9 mouse cellular contexts compared by ENCODE assay signal in the genomic region with DNA sequence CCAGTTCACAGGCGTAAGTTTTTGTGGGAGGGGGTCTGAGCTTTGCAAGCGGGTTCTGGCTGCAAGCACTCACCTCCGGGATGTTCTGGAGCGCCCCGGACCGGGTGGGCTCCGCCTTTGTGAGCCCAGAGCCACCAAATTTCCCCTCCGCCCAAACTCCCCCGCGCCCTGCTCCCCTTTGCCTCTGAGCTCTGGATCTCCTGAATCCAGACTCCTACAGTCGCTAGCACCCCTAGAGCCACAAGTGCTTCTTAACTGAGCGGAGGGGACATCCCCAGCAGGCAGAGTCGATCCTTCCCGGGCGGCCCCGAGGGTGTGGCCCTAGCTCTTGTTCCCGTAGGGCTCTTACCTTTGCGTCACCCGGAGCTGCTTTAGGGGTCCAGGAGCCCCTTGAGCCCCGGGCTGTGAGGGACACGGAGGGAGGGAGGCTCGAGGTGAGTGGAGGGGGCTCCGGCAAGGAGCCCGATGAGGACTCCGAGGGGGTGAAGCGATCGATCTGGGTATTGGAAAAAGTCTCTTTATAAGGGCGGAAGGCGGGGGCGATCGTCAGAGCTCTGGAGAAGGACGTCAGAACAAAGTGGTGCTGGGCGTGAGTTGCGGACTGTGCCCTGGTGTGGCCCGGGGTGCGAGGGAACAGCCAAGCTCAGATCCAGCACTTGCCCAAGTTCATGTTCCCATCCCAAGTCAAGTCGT. TPM values are rescaled to one million over a fixed set of nuclear protein-coding genes. Genes with fewer than 3 reads are reported as not detected.
DNase-seq lines count a peak whose midpoint lies in the region; ATAC-seq and TF ChIP-seq lines count a peak whose summit lies in the region.
"Had no signal": no experiment of that assay in that cellular context is flagged by ENCODE, and none has a peak within 500 bp of the region (broad histone marks: within the 10 kb centered on the region; RNA-seq: fewer than 3 reads in every experiment).

No protein-coding gene starts in this region.

- H3K27ac ChIP-seq in lung, embryonic 14.5 days (ENCODE audit: low read depth) = no peak overlapping the region
- peak overlapping the region; percentile 80 for H3K27ac ChIP-seq in hindbrain, embryonic 10.5 days
- no peak overlapping the region for H3K27ac ChIP-seq in midbrain, embryonic 14.5 days (replicated peaks; ENCODE audit: low read depth, low read length)

- no peaks in the 10 kb centered on the region for H3K4me1 ChIP-seq in lung, embryonic 14.5 days (ENCODE audit: insufficient read depth)
- H3K4me1 ChIP-seq in hindbrain, embryonic 10.5 days (replicated peaks) = peaks cover 6% of the 10 kb centered on the region; the same call in 1 of the 2 replicates
- H3K4me1 ChIP-seq in midbrain, embryonic 14.5 days (ENCODE audit: control insufficient read depth, insufficient read depth, low read length) = peaks cover 4% of the 10 kb centered on the region; the same call in 1 of the 2 replicates

- no peak for TF ChIP-seq CTCF in lung, embryonic 14.5 days (IDR thresholded peaks at IDR 0.05; ENCODE audit: low read depth)

- no peaks in the 10 kb centered on the region for H3K36me3 ChIP-seq in lung, embryonic 14.5 days (ENCODE audit: insufficient read depth)
- H3K36me3 ChIP-seq in hindbrain, embryonic 10.5 days = no peaks in the 10 kb centered on the region
- no peaks in the 10 kb centered on the region for H3K36me3 ChIP-seq in midbrain, embryonic 14.5 days (ENCODE audit: control insufficient read depth, insufficient read depth, low read length)

- H3K4me3 ChIP-seq in lung, embryonic 14.5 days (ENCODE audit: low read depth, low read length) = peak overlapping the region; percentile 36
- H3K4me3 ChIP-seq in hindbrain, embryonic 10.5 days = peak overlapping the region; percentile 64
- peak overlapping the region; percentile 41 for H3K4me3 ChIP-seq in midbrain, embryonic 14.5 days (replicated peaks; ENCODE audit: low read depth, low read length)
- H3K4me3 ChIP-seq: myocyte had no signal

- ATAC-seq in lung, embryonic 14.5 days (ENCODE audit: insufficient read depth) = peak; percentile 49; the same call in 1 of the 2 replicates
- peak; percentile 55 for ATAC-seq in midbrain, embryonic 14.5 days (ENCODE audit: low FRiP score, low TSS enrichment)

- H3K4me2 ChIP-seq in lung, embryonic 14.5 days = peak overlapping the region; percentile 74
- peak overlapping the region; percentile 67 for H3K4me2 ChIP-seq in midbrain, embryonic 14.5 days (ENCODE audit: low read length)

- H3K9me3 ChIP-seq in lung, embryonic 14.5 days (ENCODE audit: low read depth, low read length) = no peaks in the 10 kb centered on the region
- H3K9me3 ChIP-seq in hindbrain, embryonic 10.5 days = no peaks in the 10 kb centered on the region
- no peaks in the 10 kb centered on the region for H3K9me3 ChIP-seq in midbrain, embryonic 14.5 days (ENCODE audit: control insufficient read depth, low read length)

- no peaks in the 10 kb centered on the region for H3K27me3 ChIP-seq in lung, embryonic 14.5 days (ENCODE audit: insufficient read depth, low read length)
- peaks cover 19% of the 10 kb centered on the region for H3K27me3 ChIP-seq in hindbrain, embryonic 10.5 days (ENCODE audit: insufficient read depth, poor library complexity, severe bottlenecking)
- peaks cover 15% of the 10 kb centered on the region; the same call in 1 of the 2 replicates for H3K27me3 ChIP-seq in midbrain, embryonic 14.5 days (ENCODE audit: control insufficient read depth, insufficient read depth, low read length)

- WGBS in lung, embryonic 14.5 days = 1% methylated on average over 37 of the region's 37 CpGs
- 2% methylated on average over 37 of the region's 37 CpGs for WGBS in hindbrain, embryonic 10.5 days
- 1% methylated on average over 37 of the region's 37 CpGs for WGBS in midbrain, embryonic 14.5 days

- DNase-seq in cerebellum, postnatal 10 days = peak; percentile 16 to 24
- DNase-seq in cerebellum, adult 8-10 months = no peak
- peak; percentile 25 for DNase-seq in lung, embryonic 14.5 days
- no peak for DNase-seq in lung, postnatal 10 days
- DNase-seq in hindbrain, embryonic 10.5 days (ENCODE audit: low spot score) = peak; percentile 49
- peak; percentile 38 for DNase-seq in midbrain, embryonic 14.5 days
- no peak for DNase-seq in spleen, adult 18-20 months
- no peak for DNase-seq in cerebellum, adult 9-10 months

- peak overlapping the region; percentile 42 for H3K9ac ChIP-seq in lung, embryonic 14.5 days
- H3K9ac ChIP-seq in midbrain, embryonic 14.5 days (replicated peaks; ENCODE audit: low read length) = peak overlapping the region; percentile 21

RNA-seq across cellular contexts. Expression of a gene that starts 0.5 kb away (rescaled TPM):
- 0.11 and 0.34 TPM in 2 replicates for polyA plus RNA-seq in lung, embryonic 14.5 days (2014; fragmentation: Nextera tagmentation; extraction: Ambion mirVana)
- 0.55 and 1.0 TPM in 2 replicates for polyA plus RNA-seq in hindbrain, embryonic 10.5 days (2016; fragmentation: Nextera tagmentation; extraction: Ambion mirVana)
- polyA plus RNA-seq in midbrain, embryonic 14.5 days (2014; fragmentation: Nextera tagmentation; extraction: Ambion mirVana) = 2.1 and 3.3 TPM in 2 replicates

Comparison
In these comparisons a context has a peak if more than half of its experiments do, and no peak if none do; other contexts are left out.
1. DNase-seq: peak in cerebellum, postnatal 10 days (2 of 2), lung, embryonic 14.5 days (single experiment), hindbrain, embryonic 10.5 days (single experiment) and midbrain, embryonic 14.5 days (single experiment); none in cerebellum, adult 8-10 months (single experiment), lung, postnatal 10 days (single experiment), spleen, adult 18-20 months (0 of 2) and cerebellum, adult 9-10 months (single experiment).
2. Peak in every context shown above with its lines, with median percentiles within 50 percentile points of each other: H3K4me3 ChIP-seq.